Mouse (Mus musculus): ENCODE data around the gene Pglyrp1.
"Not testable (repeated sequence)": the region's sequence is repeated elsewhere in the genome, so short reads cannot be mapped to it uniquely, and the experiment has no call there.

The Pglyrp1 gene

GRCm38 (mm10) chr7:18871031-18871430 lies at the start of gene Pglyrp1:
Gene Pglyrp1 (plus strand): TSS chr7:18871331.
- DNase-seq (ENCODE audit: extremely low spot score, low read depth, low spot score), result not testable (repeated sequence)

- no peak for DNase-seq (ENCODE audit: extremely low spot score, low read depth, low spot score)
Observed at GRCm38 (mm10) chr7:18821507-18821906, 49.6 kb upstream of the Pglyrp1 start, which contains the start of gene Psg17. Gene Psg17 (minus strand): TSS chr7:18821607.

DNA sequence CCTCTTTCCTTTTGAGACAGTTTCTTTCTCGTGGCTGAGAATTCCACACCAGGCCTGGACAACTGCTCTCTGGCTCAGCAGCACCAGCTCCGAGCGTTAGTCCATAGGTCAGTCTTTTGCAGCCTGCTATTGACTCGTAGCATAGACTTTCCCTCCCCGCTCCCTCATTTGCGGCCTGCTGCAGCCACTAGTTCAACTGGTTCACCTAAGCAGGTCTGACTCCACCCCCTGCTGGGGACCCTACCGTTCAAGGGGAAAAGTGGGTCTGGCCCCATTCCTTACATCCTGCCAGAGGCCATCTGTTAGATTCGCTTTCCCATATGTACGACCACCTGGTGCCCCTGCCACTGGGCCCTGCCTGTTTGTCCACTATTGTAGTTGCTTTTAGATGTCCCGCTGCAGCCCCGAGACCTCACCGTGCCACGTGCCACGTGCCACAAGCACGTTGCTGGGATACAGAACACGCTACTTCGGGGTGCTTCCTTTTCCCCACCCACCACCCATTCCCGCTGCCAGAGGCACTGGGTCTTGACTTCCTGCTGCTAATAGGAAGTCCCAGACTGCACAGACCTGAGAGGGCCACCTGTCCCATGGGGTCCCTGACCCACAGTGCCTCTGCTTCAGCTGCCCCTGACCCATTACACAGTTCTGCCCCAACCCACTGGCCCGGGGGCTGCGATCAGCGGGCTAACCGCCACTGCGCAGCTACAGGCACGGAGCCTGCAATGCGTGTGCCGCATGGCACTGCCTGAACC lies 43.2 kb upstream of the Pglyrp1 start:
- no peak for DNase-seq (ENCODE audit: extremely low spot score, low read depth, low spot score)

GRCm38 (mm10) chr7:18828592-18828991 lies 42.5 kb upstream of the Pglyrp1 start:
- no peak for DNase-seq (ENCODE audit: extremely low spot score, low read depth, low spot score)

DNA sequence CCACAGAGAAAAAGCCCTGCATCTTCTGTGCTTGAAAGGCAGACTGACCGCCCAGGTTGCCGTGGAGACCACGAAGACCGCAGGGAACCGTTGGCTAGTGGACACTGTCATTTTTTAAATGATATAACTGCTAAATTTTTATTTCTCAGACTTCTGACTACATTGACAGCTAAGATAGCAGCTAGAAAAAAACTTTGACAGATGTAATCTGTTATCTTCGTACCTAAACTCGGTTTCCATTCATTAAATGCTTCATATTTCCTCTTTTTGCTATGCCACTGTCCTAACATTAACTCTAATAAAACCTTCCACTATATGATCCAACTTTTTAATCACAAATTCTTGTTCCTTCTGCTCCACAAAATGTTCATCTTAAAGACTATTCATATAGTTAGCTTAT lies 41.6 kb upstream of the Pglyrp1 start:
- DNase-seq (ENCODE audit: extremely low spot score, low read depth, low spot score), result no peak

DNA sequence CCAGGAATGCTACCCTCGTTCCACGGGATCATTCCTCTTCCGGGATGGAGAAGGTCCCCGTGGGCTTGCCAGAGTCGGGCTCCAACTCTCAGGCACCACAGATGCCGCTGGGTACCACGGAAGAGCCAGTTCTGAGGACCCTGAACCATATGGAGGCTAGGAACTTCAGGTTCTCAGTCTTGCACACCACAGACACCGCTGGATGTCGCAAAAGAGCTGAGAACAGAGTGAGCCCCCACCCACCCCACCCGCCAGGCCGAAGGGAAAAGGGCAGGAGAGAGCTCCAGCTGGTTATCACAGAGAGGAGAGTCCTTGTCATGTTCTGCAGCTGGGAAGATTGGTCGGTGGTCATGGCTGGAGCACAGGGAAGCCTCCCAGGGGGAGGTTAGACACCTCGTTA lies 38.8 kb upstream of the Pglyrp1 start:
- no peak for DNase-seq (ENCODE audit: extremely low spot score, low read depth, low spot score)

- no peak for DNase-seq (ENCODE audit: extremely low spot score, low read depth, low spot score)
Observed at GRCm38 (mm10) chr7:18839865-18840264, 31.3 kb upstream of the Pglyrp1 start, which contains the start of gene Mill2. Gene Mill2 (plus strand): TSS chr7:18839966.

GRCm38 (mm10) chr7:18840386-18841173 lies 30.6 kb upstream of the Pglyrp1 start:
- DNase-seq (ENCODE audit: extremely low spot score, low read depth, low spot score), result no peak

- DNase-seq (ENCODE audit: extremely low spot score, low read depth, low spot score), result no peak
Observed at GRCm38 (mm10) chr7:18841174-18841567, 30.0 kb upstream of the Pglyrp1 start.

DNA sequence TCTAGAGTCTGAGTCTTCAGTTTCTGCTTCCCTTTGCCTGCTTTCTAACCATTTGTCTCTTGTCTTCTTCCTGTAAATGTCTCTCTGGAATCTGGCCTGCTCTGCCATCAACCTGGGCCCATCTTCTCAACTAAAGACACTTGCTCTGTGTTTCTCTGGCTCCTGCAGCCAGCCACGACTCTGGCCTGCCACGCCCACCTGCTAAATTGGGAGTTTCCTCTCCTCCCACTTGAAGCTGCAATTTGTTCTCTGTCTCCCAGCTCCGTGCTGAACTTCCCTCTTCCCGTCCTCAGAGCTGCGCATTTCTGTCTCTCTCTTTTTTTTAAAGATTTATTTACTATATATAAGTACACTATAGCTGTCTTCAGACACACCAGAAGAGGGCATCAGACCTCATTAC lies 26.3 kb upstream of the Pglyrp1 start:
- no peak for DNase-seq (ENCODE audit: extremely low spot score, low read depth, low spot score)

GRCm38 (mm10) chr7:18848395-18848794 lies 22.7 kb upstream of the Pglyrp1 start:
- no peak for DNase-seq (ENCODE audit: extremely low spot score, low read depth, low spot score)

DNA sequence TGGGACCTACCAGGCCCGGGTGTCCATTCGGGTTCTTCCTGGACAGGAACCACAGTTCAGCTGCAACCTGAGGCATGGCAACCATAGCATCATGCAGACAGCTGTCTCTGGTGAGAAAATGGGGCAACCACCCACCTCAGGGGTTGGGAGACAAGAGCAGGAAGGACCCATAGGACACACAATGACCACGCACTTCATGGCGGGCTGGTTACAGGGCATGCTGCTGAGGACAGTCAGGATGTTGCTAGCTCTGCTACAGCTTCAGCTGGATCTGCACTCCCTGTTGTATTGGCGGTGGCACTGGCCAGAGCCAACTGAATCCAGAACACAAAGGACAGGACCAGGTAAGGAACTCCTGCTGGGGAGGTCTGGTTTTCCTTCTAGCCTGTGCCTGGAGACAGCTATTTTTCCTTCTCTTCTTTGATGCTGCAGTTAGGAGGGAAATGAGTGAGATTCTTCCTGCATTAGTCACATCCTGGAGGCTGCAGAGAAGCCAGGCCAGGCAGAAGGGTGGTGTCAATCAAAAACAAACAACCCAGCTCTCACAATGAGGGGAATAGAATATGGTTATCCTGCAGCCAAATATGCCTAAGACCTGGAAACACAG lies 12.7 kb upstream of the Pglyrp1 start:
- DNase-seq (ENCODE audit: extremely low spot score, low read depth, low spot score), result no peak

GRCm38 (mm10) chr7:18862801-18863200 lies 8.3 kb upstream of the Pglyrp1 start:
- no peak for DNase-seq (ENCODE audit: extremely low spot score, low read depth, low spot score)

DNA sequence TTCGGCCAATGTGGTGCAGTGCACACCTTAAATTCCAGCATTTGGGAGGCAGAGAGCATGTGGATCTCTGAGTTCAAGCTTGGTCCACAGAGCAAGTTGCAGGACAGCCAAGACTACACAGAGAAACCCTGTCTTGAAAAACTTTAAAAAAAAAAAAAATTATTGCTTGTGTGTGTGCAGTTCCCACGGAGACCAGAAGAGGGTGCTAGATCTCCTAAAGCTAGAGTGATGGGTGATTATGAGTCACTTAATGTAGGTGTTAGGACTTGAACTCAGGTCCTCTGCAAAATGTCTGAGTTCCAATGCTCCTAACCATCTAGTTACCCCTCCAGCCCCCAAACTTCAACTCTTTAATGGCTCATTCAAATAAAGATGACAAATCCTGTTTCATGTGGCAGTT lies 2.6 kb upstream of the Pglyrp1 start:
- DNase-seq (ENCODE audit: extremely low spot score, low read depth, low spot score), result no peak

GRCm38 (mm10) chr7:18872014-18872802 lies 1.1 kb downstream of the Pglyrp1 start:
- no peak for DNase-seq (ENCODE audit: extremely low spot score, low read depth, low spot score)

DNA sequence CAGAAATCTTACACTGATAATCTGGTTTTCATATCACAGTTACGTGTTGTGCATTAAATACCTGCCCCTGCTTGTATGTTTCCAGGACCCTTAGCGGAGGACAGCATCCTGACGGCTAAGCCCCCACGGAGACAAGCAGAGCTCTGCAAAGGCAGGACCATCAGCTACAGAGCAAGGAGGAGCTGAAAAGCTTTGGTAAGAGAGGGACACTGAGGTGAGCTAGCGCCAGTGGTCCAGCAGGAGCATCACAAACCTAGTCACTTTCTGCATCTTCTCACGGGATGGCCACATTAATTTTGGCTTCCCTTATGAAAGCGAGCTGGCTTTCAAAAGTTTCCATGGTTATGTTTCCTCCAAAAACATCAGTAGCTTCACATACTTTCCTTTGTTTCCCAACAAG lies 1.7 kb downstream of the Pglyrp1 start:
- no peak for DNase-seq (ENCODE audit: extremely low spot score, low read depth, low spot score)

DNA sequence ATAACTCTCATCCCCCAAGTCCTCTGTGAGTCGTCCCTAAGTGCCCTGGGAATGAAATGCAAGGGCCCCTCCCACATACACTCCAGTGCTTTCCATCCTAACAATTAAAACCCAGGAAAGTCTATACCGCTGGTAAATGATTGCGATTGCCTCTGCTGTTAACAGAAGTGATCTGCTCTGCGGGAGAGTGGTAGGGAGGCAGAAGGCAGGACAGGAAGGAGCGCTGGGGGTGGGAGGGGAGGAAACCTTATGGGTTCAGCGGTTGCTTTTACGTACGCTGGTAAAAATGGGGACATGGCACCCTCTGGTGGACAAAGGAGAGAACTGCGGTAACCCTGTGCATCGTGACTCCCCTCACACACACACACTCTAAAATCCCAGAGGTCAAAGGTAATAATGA lies 2.1 kb downstream of the Pglyrp1 start:
- peak; percentile 60 for DNase-seq (ENCODE audit: extremely low spot score, low read depth, low spot score)

GRCm38 (mm10) chr7:18875372-18875771 lies 4.2 kb downstream of the Pglyrp1 start:
- DNase-seq (ENCODE audit: extremely low spot score, low read depth, low spot score), result no peak

GRCm38 (mm10) chr7:18878691-18879090 lies 7.6 kb downstream of the Pglyrp1 start:
- DNase-seq (ENCODE audit: extremely low spot score, low read depth, low spot score), result no peak

DNA sequence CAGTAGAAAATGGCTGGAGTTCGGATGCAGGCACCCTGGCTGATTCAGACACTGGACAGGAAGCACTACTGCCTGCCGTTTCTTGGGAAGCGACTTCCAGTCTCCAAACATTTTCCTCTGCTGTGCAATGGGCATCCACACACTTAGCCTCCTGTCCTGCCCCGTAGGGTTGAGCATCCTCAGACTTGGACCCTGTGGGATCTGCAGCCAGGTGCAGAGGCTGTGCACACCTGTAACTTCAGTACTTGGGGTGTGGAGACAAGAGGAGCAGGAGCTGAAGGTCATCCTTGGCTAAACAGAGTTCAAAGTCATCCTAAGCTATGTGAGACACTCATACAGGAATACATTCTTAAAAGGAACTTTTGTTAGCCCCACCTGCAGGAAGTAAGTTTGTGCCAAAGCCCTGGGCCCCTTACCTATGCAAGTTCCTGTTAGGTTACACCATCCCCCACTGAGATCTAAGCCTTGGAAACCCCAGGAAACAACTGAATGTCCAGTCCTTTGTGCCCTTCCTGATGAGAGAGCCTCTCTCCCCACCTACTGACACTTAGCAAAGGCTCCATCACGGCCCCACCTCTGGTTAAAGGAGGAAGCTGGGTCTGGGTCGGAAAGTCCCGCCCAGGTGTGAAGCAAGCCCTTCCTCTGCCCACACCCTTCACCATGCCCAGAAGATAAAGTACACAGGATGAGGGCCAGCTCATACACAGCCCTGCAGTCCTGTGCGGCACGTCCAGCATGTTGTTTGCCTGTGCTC lies 13.0 kb downstream of the Pglyrp1 start:
- no peak for DNase-seq (ENCODE audit: extremely low spot score, low read depth, low spot score)
